Comparison of ENCODE assay signal across 8 mouse cellular contexts in genomic region chr9:23035901-23036610, GRCm38 (mm10).
DNase-seq lines count a peak whose midpoint lies in the region; ATAC-seq lines count a peak whose summit lies in the region.

No protein-coding gene starts in this region.

- no peaks in the 10 kb centered on the region for H3K36me3 ChIP-seq in forebrain, embryonic 15.5 days
- H3K36me3 ChIP-seq in midbrain, embryonic 13.5 days, result no peaks in the 10 kb centered on the region

- peaks cover 11% of the 10 kb centered on the region for H3K4me1 ChIP-seq in forebrain, embryonic 15.5 days
- H3K4me1 ChIP-seq in midbrain, embryonic 13.5 days (replicated peaks), result peaks cover 12% of the 10 kb centered on the region

- peak overlapping the region; percentile 35 for H3K4me2 ChIP-seq in forebrain, embryonic 15.5 days (replicated peaks)
- H3K4me2 ChIP-seq in midbrain, embryonic 13.5 days (replicated peaks), result peak overlapping the region; percentile 48

- peak; percentile 5 for DNase-seq in right cerebral cortex, postnatal 4 days
- no peak for DNase-seq in right cerebral cortex, postnatal 14 days
- DNase-seq in kidney, adult 11 months, result peak; percentile 12
- DNase-seq in urinary bladder, postnatal 36 days (ENCODE audit: low spot score in 2 of 2), result no peak
- DNase-seq in layer of hippocampus, adult 18-20 months (ENCODE audit: low spot score in 2 of 2), result no peak

- no peak overlapping the region for H3K27ac ChIP-seq in forebrain, embryonic 15.5 days (replicated peaks)
- no peak overlapping the region for H3K27ac ChIP-seq in midbrain, embryonic 13.5 days

- H3K27me3 ChIP-seq in forebrain, embryonic 15.5 days, result no peaks in the 10 kb centered on the region; the same call in 1 of the 2 replicates
- peaks cover 31% of the 10 kb centered on the region for H3K27me3 ChIP-seq in midbrain, embryonic 13.5 days

- H3K9ac ChIP-seq in forebrain, embryonic 15.5 days (replicated peaks), result 0 out of 2 replicates have a peak overlapping the region, but pooled peaks have one; percentile 22
- peak overlapping the region; percentile 21; the same call in 1 of the 2 replicates for H3K9ac ChIP-seq in midbrain, embryonic 13.5 days (replicated peaks)

- H3K4me3 ChIP-seq in forebrain, embryonic 15.5 days, result peak overlapping the region; percentile 10; the same call in 1 of the 2 replicates
- peak overlapping the region; percentile 17 for H3K4me3 ChIP-seq in midbrain, embryonic 13.5 days (replicated peaks)

- 16% methylated on average over 16 of the region's 16 CpGs for WGBS in forebrain, embryonic 15.5 days
- WGBS in midbrain, embryonic 13.5 days, result 13% methylated on average over 16 of the region's 16 CpGs

- no peaks in the 10 kb centered on the region for H3K9me3 ChIP-seq in forebrain, embryonic 15.5 days
- H3K9me3 ChIP-seq in midbrain, embryonic 13.5 days, result no peaks in the 10 kb centered on the region

- ATAC-seq in forebrain, embryonic 15.5 days (replicated peaks), result no peak
- ATAC-seq in midbrain, embryonic 13.5 days, result peak; percentile 26; the same call in 1 of the 2 replicates
- ATAC-seq in erythroid progenitor cell, adult 5-6 weeks (replicated peaks; ENCODE audit: low FRiP score, poor library complexity, severe bottlenecking), result no peak

Comparison
In these comparisons a context has a peak if more than half of its experiments do, and no peak if none do; other contexts are left out.
1. DNase-seq: peak in right cerebral cortex, postnatal 4 days (single experiment) and kidney, adult 11 months (single experiment); none in right cerebral cortex, postnatal 14 days (single experiment), urinary bladder, postnatal 36 days (0 of 2) and layer of hippocampus, adult 18-20 months (0 of 2).